Mouse (Mus musculus) liver, embryonic 15.5 days (tissue): Measurements from ENCODE around the gene Tm9sf4. TPM values are rescaled to one million over a fixed set of nuclear protein-coding genes. Genes with fewer than 3 reads are reported as not detected.

ENCODE experiments used
- ATAC-seq: fragments of 200-750 bp; cut with Nextera tagmentation; 2 replicates; pipeline ENCODE4 v1.8.0; 2017; ENCODE audit warnings: moderate number of reproducible peaks, mild to moderate bottlenecking, moderate library complexity; ENCODE audit not compliant: insufficient read depth
- H3K27ac ChIP-seq: fragments of 300-500 bp; sonication (generic); replicated peaks from 2 replicates; pipeline ENCODE4 v1.5.1; 2015; ENCODE audit warnings: mild to moderate bottlenecking, inconsistent platforms
- H3K27me3 ChIP-seq: fragments of 300-500 bp; sonication (generic); 2 replicates; pipeline ENCODE4 v1.6.1; 2015; ENCODE audit warnings: mild to moderate bottlenecking, inconsistent platforms
- H3K36me3 ChIP-seq: fragments of 300-500 bp; sonication (generic); replicated peaks from 2 replicates; pipeline ENCODE4 v1.6.1; 2015; ENCODE audit warnings: moderate library complexity, mild to moderate bottlenecking, inconsistent platforms
- H3K4me1 ChIP-seq: fragments of 300-500 bp; sonication (generic); replicated peaks from 2 replicates; pipeline ENCODE4 v1.6.1; 2015; ENCODE audit warnings: inconsistent platforms
- H3K4me2 ChIP-seq: fragments of 300-500 bp; sonication (generic); 2 replicates; pipeline ENCODE4 v1.6.1; 2015; ENCODE audit warnings: moderate library complexity, mild to moderate bottlenecking, inconsistent platforms
- H3K4me3 ChIP-seq: fragments of 300-500 bp; sonication (generic); replicated peaks from 2 replicates; pipeline ENCODE4 v1.5.1; 2015; ENCODE audit warnings: mild to moderate bottlenecking, inconsistent platforms
- H3K9ac ChIP-seq: fragments of 300-500 bp; sonication (generic); 2 replicates; pipeline ENCODE4 v1.6.1; 2015; ENCODE audit warnings: moderate library complexity, mild to moderate bottlenecking, inconsistent platforms
- H3K9me3 ChIP-seq: fragments of 300-500 bp; sonication (generic); replicated peaks from 2 replicates; pipeline ENCODE4 v1.6.1; 2016; ENCODE audit warnings: inconsistent platforms
- WGBS: fragments of 180-500 bp; shearing (Covaris S2); methylation state at CpG from one replicate; pipeline ENCODE4 v1.1.7; 2015; ENCODE audit warnings: mixed read lengths; ENCODE audit not compliant: insufficient replicate concordance; 5-methylcytosine and 5-hydroxymethylcytosine counted together
- polyA plus RNA-seq: library from polyadenylated mRNA; unstranded; fragments of >200 nt; fragmentation: Nextera tagmentation; extraction: Ambion mirVana; gene quantifications from 2 replicates; pipeline ENCODE4 v1.2.1, GENCODE M21; 2015

Gene Tm9sf4
- polyA plus RNA-seq, 1 experiment from 2014 or later = 29.6 TPM

- WGBS = 60% methylated on average over 7 of the region's 7 CpGs
- Histone ChIP-seq H3K27ac (no peak overlapping the region), H3K9me3 (no peaks in the 10 kb centered on the region), H3K4me1 (no peaks in the 10 kb centered on the region), H3K27me3 (0 out of 2 replicates have a peak, but pooled peaks cover 4% of the 10 kb centered on the region), H3K9ac (no peak overlapping the region), H3K4me2 (no peak overlapping the region), H3K36me3 (no peaks in the 10 kb centered on the region; the same call in 1 of the 2 replicates), H3K4me3 (no peak overlapping the region)
- ATAC-seq = no peak
Observed at GRCm38 (mm10) chr2:153139158-153139557, 21.9 kb upstream of the Tm9sf4 start.

- WGBS = 41% methylated on average over 9 of the region's 9 CpGs
Observed at GRCm38 (mm10) chr2:153139996-153140613, 21.0 kb upstream of the Tm9sf4 start.

GRCm38 (mm10) chr2:153142620-153143199, 18.4 kb upstream of the Tm9sf4 start:
- H3K4me1 ChIP-seq = no peaks in the 10 kb centered on the region
- H3K4me2 ChIP-seq = no peak overlapping the region
- no peak overlapping the region for H3K27ac ChIP-seq
- H3K9me3 ChIP-seq = no peaks in the 10 kb centered on the region
- H3K9ac ChIP-seq = no peak overlapping the region
- WGBS = 25% methylated on average over 10 of the region's 10 CpGs
- no peak for ATAC-seq
- H3K4me3 ChIP-seq = no peak overlapping the region
- H3K36me3 ChIP-seq = no peaks in the 10 kb centered on the region; the same call in 1 of the 2 replicates
- H3K27me3 ChIP-seq = 0 out of 2 replicates have a peak, but pooled peaks cover 11% of the 10 kb centered on the region

More at GRCm38 (mm10) chr2:153139996-153140613, 21.0 kb upstream of the Tm9sf4 start:
- Histone ChIP-seq H3K27ac (no peak overlapping the region), H3K36me3 (no peaks in the 10 kb centered on the region; the same call in 1 of the 2 replicates), H3K4me2 (no peak overlapping the region), H3K9me3 (no peaks in the 10 kb centered on the region), H3K4me1 (no peaks in the 10 kb centered on the region), H3K9ac (no peak overlapping the region), H3K4me3 (no peak overlapping the region), H3K27me3 (0 out of 2 replicates have a peak, but pooled peaks cover 9% of the 10 kb centered on the region)
- ATAC-seq = no peak

- H3K27me3 ChIP-seq = 0 out of 2 replicates have a peak, but pooled peaks cover 7% of the 10 kb centered on the region
- no peak for ATAC-seq
- H3K27ac ChIP-seq = no peak overlapping the region
- no peak overlapping the region for H3K9ac ChIP-seq
- H3K4me1 ChIP-seq = no peaks in the 10 kb centered on the region
- no peak overlapping the region for H3K4me3 ChIP-seq
- H3K9me3 ChIP-seq = no peaks in the 10 kb centered on the region
- 64% methylated on average over 5 of the region's 5 CpGs for WGBS
- H3K4me2 ChIP-seq = no peak overlapping the region
- no peaks in the 10 kb centered on the region; the same call in 1 of the 2 replicates for H3K36me3 ChIP-seq
Observed at GRCm38 (mm10) chr2:153145346-153145745, 15.8 kb upstream of the Tm9sf4 start.

GRCm38 (mm10) chr2:153147236-153147635, 13.9 kb upstream of the Tm9sf4 start:
- no peak for ATAC-seq
- Histone ChIP-seq H3K36me3 (no peaks in the 10 kb centered on the region; the same call in 1 of the 2 replicates), H3K4me1 (no peaks in the 10 kb centered on the region), H3K4me3 (no peak overlapping the region), H3K27ac (no peak overlapping the region), H3K27me3 (peaks cover 17% of the 10 kb centered on the region), H3K4me2 (no peak overlapping the region), H3K9me3 (no peaks in the 10 kb centered on the region), H3K9ac (no peak overlapping the region)
- WGBS = 42% methylated on average over 3 of the region's 3 CpGs

GRCm38 (mm10) chr2:153147715-153148114, 13.4 kb upstream of the Tm9sf4 start:
- no peaks in the 10 kb centered on the region; the same call in 1 of the 2 replicates for H3K36me3 ChIP-seq
- H3K4me2 ChIP-seq = no peak overlapping the region
- no peak for ATAC-seq

GRCm38 (mm10) chr2:153149742-153150141, 11.4 kb upstream of the Tm9sf4 start:
- no peaks in the 10 kb centered on the region for H3K36me3 ChIP-seq
- 58% methylated on average over 3 of the region's 3 CpGs for WGBS
- no peaks in the 10 kb centered on the region for H3K9me3 ChIP-seq
- no peak overlapping the region for H3K4me2 ChIP-seq
- H3K27me3 ChIP-seq = peaks cover 36% of the 10 kb centered on the region
- H3K4me3 ChIP-seq = no peak overlapping the region
- H3K27ac ChIP-seq = no peak overlapping the region
- no peak for ATAC-seq
- H3K4me1 ChIP-seq = no peaks in the 10 kb centered on the region
- H3K9ac ChIP-seq = no peak overlapping the region

More at GRCm38 (mm10) chr2:153147715-153148114, 13.4 kb upstream of the Tm9sf4 start:
- Histone ChIP-seq H3K4me3 (no peak overlapping the region), H3K9me3 (no peaks in the 10 kb centered on the region), H3K9ac (no peak overlapping the region), H3K4me1 (no peaks in the 10 kb centered on the region), H3K27ac (no peak overlapping the region), H3K27me3 (peaks cover 22% of the 10 kb centered on the region)
- WGBS = 16% methylated on average over 3 of the region's 3 CpGs

GRCm38 (mm10) chr2:153151026-153151425, 10.1 kb upstream of the Tm9sf4 start:
- Histone ChIP-seq H3K4me2 (no peak overlapping the region), H3K4me3 (no peak overlapping the region), H3K27me3 (peaks cover 41% of the 10 kb centered on the region), H3K27ac (no peak overlapping the region), H3K9ac (no peak overlapping the region), H3K36me3 (no peaks in the 10 kb centered on the region), H3K9me3 (no peaks in the 10 kb centered on the region), H3K4me1 (no peaks in the 10 kb centered on the region)
- ATAC-seq = no peak
- 59% methylated on average over 7 of the region's 7 CpGs for WGBS

GRCm38 (mm10) chr2:153151926-153152665, 9.0 kb upstream of the Tm9sf4 start:
- no peaks in the 10 kb centered on the region for H3K4me1 ChIP-seq
- WGBS = 24% methylated on average over 8 of the region's 8 CpGs
- peaks cover 42% of the 10 kb centered on the region for H3K27me3 ChIP-seq
- no peak for ATAC-seq
- no peak overlapping the region for H3K4me2 ChIP-seq
- no peaks in the 10 kb centered on the region for H3K36me3 ChIP-seq
- no peaks in the 10 kb centered on the region for H3K9me3 ChIP-seq
- no peak overlapping the region for H3K27ac ChIP-seq
- no peak overlapping the region for H3K9ac ChIP-seq
- no peak overlapping the region for H3K4me3 ChIP-seq

- Histone ChIP-seq H3K9me3 (no peaks in the 10 kb centered on the region), H3K4me1 (no peaks in the 10 kb centered on the region), H3K4me3 (no peak overlapping the region), H3K27me3 (peaks cover 42% of the 10 kb centered on the region), H3K4me2 (no peak overlapping the region), H3K9ac (no peak overlapping the region), H3K27ac (no peak overlapping the region), H3K36me3 (no peaks in the 10 kb centered on the region)
- ATAC-seq = no peak
- WGBS = 46% methylated on average over 4 of the region's 4 CpGs
Observed at GRCm38 (mm10) chr2:153153033-153153450, 8.1 kb upstream of the Tm9sf4 start.

GRCm38 (mm10) chr2:153157270-153157669, 3.8 kb upstream of the Tm9sf4 start:
- H3K4me3 ChIP-seq = no peak overlapping the region
- no peaks in the 10 kb centered on the region for H3K9me3 ChIP-seq
- H3K36me3 ChIP-seq = no peaks in the 10 kb centered on the region
- no peak overlapping the region for H3K4me2 ChIP-seq
- ATAC-seq = no peak
- peaks cover 31% of the 10 kb centered on the region for H3K27me3 ChIP-seq
- no peak overlapping the region for H3K27ac ChIP-seq
- H3K4me1 ChIP-seq = peaks cover 10% of the 10 kb centered on the region
- H3K9ac ChIP-seq = no peak overlapping the region
- 49% methylated on average over 3 of the region's 3 CpGs for WGBS
